Mouse (Mus musculus): ENCODE measurements around the gene Cdca5. TPM values are rescaled to one million over a fixed set of nuclear protein-coding genes. Genes with fewer than 3 reads are reported as not detected.
"Not testable (repeated sequence)": the region's sequence is repeated elsewhere in the genome, so short reads cannot be mapped to it uniquely, and the experiment has no call there.

Cdca5 gene
- polyA plus RNA-seq, 1 experiment, result 15.7 TPM

GRCm38 (mm10) chr19:6132171-6132827 lies 47.5 kb downstream of the Cdca5 start:
- no peak for DNase-seq (ENCODE audit: low read depth, low spot score)
- 89% methylated on average over 7 of the region's 7 CpGs for WGBS

- not testable (repeated sequence) for DNase-seq (ENCODE audit: low read depth, low spot score)
- 42% methylated on average over 1 of the region's 1 CpGs for WGBS
Observed at GRCm38 (mm10) chr19:6133197-6133596, 48.4 kb downstream of the Cdca5 start.

GRCm38 (mm10) chr19:6136397-6136796 lies 51.6 kb downstream of the Cdca5 start:
- no peak for DNase-seq (ENCODE audit: low read depth, low spot score)
- 80% methylated on average over 3 of the region's 3 CpGs for WGBS

GRCm38 (mm10) chr19:6139701-6140100 lies 54.9 kb downstream of the Cdca5 start:
- 93% methylated on average over 6 of the region's 6 CpGs for WGBS

GRCm38 (mm10) chr19:6140374-6140677 lies 55.5 kb downstream of the Cdca5 start:
- DNase-seq (ENCODE audit: low read depth, low spot score), result no peak
- WGBS, result under 1% methylated on average over 16 of the region's 16 CpGs

More at GRCm38 (mm10) chr19:6139701-6140100, 54.9 kb downstream of the Cdca5 start:
- DNase-seq (ENCODE audit: low read depth, low spot score), result no peak

GRCm38 (mm10) chr19:6140678-6141393 lies 56.1 kb downstream of the Cdca5 start, which contains the start of gene Batf2:
Batf2 (plus strand) TSS chr19:6140983.
- DNase-seq (ENCODE audit: low read depth, low spot score), result no peak
- under 1% methylated on average over 68 of the region's 68 CpGs for WGBS

GRCm38 (mm10) chr19:6141394-6141749 lies 56.6 kb downstream of the Cdca5 start, which contains the start of gene Arl2:
Arl2 (minus strand) TSS chr19:6141548.
- whole genome bisulfite sequencing, result under 1% methylated on average over 15 of the region's 15 CpGs
- DNase-seq (ENCODE audit: low read depth, low spot score), result no peak

Other genes starting within 250 kb of the Cdca5 start
- gene Frmd8, start 209.7 kb upstream of the Cdca5 start, polyA plus RNA-seq (2012; rRNA removed), result 24.6 and 48.3 TPM in 2 replicates
- gene Slc25a45, start 207.2 kb upstream of the Cdca5 start, polyA plus RNA-seq (2012; rRNA removed), result 16.0 and 122 TPM in 2 replicates
- 1.1 and 2.1 TPM in 2 replicates for gene Tigd3, start 190.8 kb upstream of the Cdca5 start, polyA plus RNA-seq (2012; rRNA removed)
- 69.6 and 84.6 TPM in 2 replicates for gene Dpf2, start 172.0 kb upstream of the Cdca5 start, polyA plus RNA-seq (2012; rRNA removed)
- 20.1 and 26.0 TPM in 2 replicates for gene Cdc42ep2, start 160.2 kb upstream of the Cdca5 start, polyA plus RNA-seq (2012; rRNA removed)
- gene Pola2, start 120.8 kb upstream of the Cdca5 start, polyA plus RNA-seq (2012; rRNA removed), result 44.6 and 56.0 TPM in 2 replicates
- 0.05 TPM in 1 of 2 replicates, not detected in the other for gene Slc22a20, start 98.8 kb upstream of the Cdca5 start, polyA plus RNA-seq (2012; rRNA removed)
- 102 and 120 TPM in 2 replicates for gene Capn1, start 69.1 kb upstream of the Cdca5 start, polyA plus RNA-seq (2012; rRNA removed)
- 76.7 and 86.7 TPM in 2 replicates for gene Syvn1, start 38.4 kb upstream of the Cdca5 start, polyA plus RNA-seq (2012; rRNA removed)
- gene Mrpl49, start 27.2 kb upstream of the Cdca5 start, polyA plus RNA-seq (2012; rRNA removed), result 25.2 and 26.8 TPM in 2 replicates
- gene Fau, start 27.1 kb upstream of the Cdca5 start, polyA plus RNA-seq (2012; rRNA removed), result 1,267 and 1,718 TPM in 2 replicates
- gene Znhit2, start 23.8 kb upstream of the Cdca5 start, polyA plus RNA-seq (2012; rRNA removed), result 34.9 and 42.3 TPM in 2 replicates
- 66.0 and 68.4 TPM in 2 replicates for gene Tm7sf2, start 16.6 kb upstream of the Cdca5 start, polyA plus RNA-seq (2012; rRNA removed)
- gene Vps51, start 7.8 kb upstream of the Cdca5 start, polyA plus RNA-seq (2012; rRNA removed), result 77.1 and 79.7 TPM in 2 replicates
- gene Tmem262, start 5.0 kb upstream of the Cdca5 start, polyA plus RNA-seq (2012; rRNA removed), result 0.37 and 0.38 TPM in 2 replicates
- gene Gm28374, start 2.7 kb upstream of the Cdca5 start, polyA plus RNA-seq (2012; rRNA removed), result 0.50 TPM in 1 of 2 replicates, not detected in the other
- 79.9 and 96.7 TPM in 2 replicates for gene Zfpl1, start within 50 bp of the Cdca5 start, polyA plus RNA-seq (2012; rRNA removed)
- gene AC131692.1, start 9.4 kb downstream of the Cdca5 start, polyA plus RNA-seq (2012; rRNA removed), result 0.15 TPM in 1 of 2 replicates, not detected in the other
- gene Naaladl1, start 20.8 kb downstream of the Cdca5 start, polyA plus RNA-seq (2012; rRNA removed), result 1,535 and 1,726 TPM in 2 replicates
- 21.4 and 24.2 TPM in 2 replicates for gene Sac3d1, start 33.7 kb downstream of the Cdca5 start, polyA plus RNA-seq (2012; rRNA removed)
- gene Snx15, start 43.3 kb downstream of the Cdca5 start, polyA plus RNA-seq (2012; rRNA removed), result 40.7 and 47.6 TPM in 2 replicates
- 123 and 147 TPM in 2 replicates for gene Batf2, start 56.0 kb downstream of the Cdca5 start, polyA plus RNA-seq (2012; rRNA removed)
- gene Arl2, start 56.6 kb downstream of the Cdca5 start, polyA plus RNA-seq (2012; rRNA removed), result 68.6 and 69.0 TPM in 2 replicates
- gene Majin, start 99.4 kb downstream of the Cdca5 start, polyA plus RNA-seq (2012; rRNA removed), result 1.2 and 1.9 TPM in 2 replicates
- gene Gpha2, start 141.4 kb downstream of the Cdca5 start, polyA plus RNA-seq (2012; rRNA removed), result 0.48 and 0.70 TPM in 2 replicates
- 38.1 and 44.0 TPM in 2 replicates for gene Ppp2r5b, start 150.9 kb downstream of the Cdca5 start, polyA plus RNA-seq (2012; rRNA removed)
- gene Atg2a, start 156.7 kb downstream of the Cdca5 start, polyA plus RNA-seq (2012; rRNA removed), result 23.3 and 32.0 TPM in 2 replicates
- 142 and 291 TPM in 2 replicates for gene Ehd1, start 191.7 kb downstream of the Cdca5 start, polyA plus RNA-seq (2012; rRNA removed)
- 20.7 and 32.6 TPM in 2 replicates for gene Cdc42bpg, start 221.5 kb downstream of the Cdca5 start, polyA plus RNA-seq (2012; rRNA removed)
- 35.5 and 40.5 TPM in 2 replicates for gene Men1, start 250.0 kb downstream of the Cdca5 start, polyA plus RNA-seq (2012; rRNA removed)

Data from large intestine, adult 2 months (tissue).